Mouse (Mus musculus) liver, embryonic 13.5 days (tissue): ENCODE results near the gene Anapc15. TPM values are rescaled to one million over a fixed set of nuclear protein-coding genes. Genes with fewer than 3 reads are reported as not detected.

Source experiments
- ATAC-seq: fragments of 200-750 bp; cut with Nextera tagmentation; 2 replicates; pipeline ENCODE4 v1.8.0; 2017; ENCODE audit warnings: low read depth, mild to moderate bottlenecking, moderate number of reproducible peaks, moderate library complexity
- DNase-seq: peaks from one replicate; pipeline ENCODE4 v3.0.0; 2022
- H3K27ac ChIP-seq: fragments of 300-500 bp; sonication (generic); 2 replicates; pipeline ENCODE4 v1.5.1; 2015; ENCODE audit warnings: moderate library complexity, mild to moderate bottlenecking, inconsistent platforms
- H3K27me3 ChIP-seq: fragments of 300-500 bp; sonication (generic); 2 replicates; pipeline ENCODE4 v1.6.1; 2015; ENCODE audit warnings: mild to moderate bottlenecking, inconsistent platforms
- H3K36me3 ChIP-seq: fragments of 300-500 bp; sonication (generic); 2 replicates; pipeline ENCODE4 v1.6.1; 2015; ENCODE audit warnings: mild to moderate bottlenecking, inconsistent platforms
- H3K4me1 ChIP-seq: fragments of 300-500 bp; sonication (generic); replicated peaks from 2 replicates; pipeline ENCODE4 v1.6.1; 2015; ENCODE audit warnings: inconsistent platforms
- H3K4me2 ChIP-seq: fragments of 300-500 bp; sonication (generic); 2 replicates; pipeline ENCODE4 v1.6.1; 2015; ENCODE audit warnings: inconsistent platforms, mild to moderate bottlenecking, moderate library complexity
- H3K4me3 ChIP-seq: fragments of 300-500 bp; sonication (generic); replicated peaks from 2 replicates; pipeline ENCODE4 v1.5.1; 2015; ENCODE audit warnings: mild to moderate bottlenecking, inconsistent platforms
- H3K9ac ChIP-seq: fragments of 300-500 bp; sonication (generic); 2 replicates; pipeline ENCODE4 v1.6.1; 2015; ENCODE audit warnings: mild to moderate bottlenecking, inconsistent platforms
- H3K9me3 ChIP-seq: fragments of 300-500 bp; sonication (generic); replicated peaks from 2 replicates; pipeline ENCODE4 v1.6.1; 2016; ENCODE audit warnings: inconsistent platforms
- WGBS: fragments of 180-500 bp; shearing (Covaris S2); methylation state at CpG from one replicate; pipeline ENCODE4 v1.1.7; 2015; ENCODE audit not compliant: insufficient replicate concordance; 5-methylcytosine and 5-hydroxymethylcytosine counted together
- polyA plus RNA-seq: library from polyadenylated mRNA; unstranded; fragments of >200 nt; fragmentation: Nextera tagmentation; extraction: Ambion mirVana; gene quantifications from 2 replicates; pipeline ENCODE4 v1.2.1, GENCODE M21; 2015

Anapc15 gene
- polyA plus RNA-seq, 1 experiment from 2014 or later = 71.8 TPM

GRCm38 (mm10) chr7:101833352-101833751, 30.2 kb upstream of the Anapc15 start:
- no peak overlapping the region for H3K4me3 ChIP-seq
- peaks cover 43% of the 10 kb centered on the region for H3K36me3 ChIP-seq
- ATAC-seq = no peak
- H3K9me3 ChIP-seq = no peaks in the 10 kb centered on the region
- H3K4me2 ChIP-seq = no peak overlapping the region
- DNase-seq = no peak
- H3K4me1 ChIP-seq = peaks cover 18% of the 10 kb centered on the region
- H3K9ac ChIP-seq = no peak overlapping the region
- H3K27me3 ChIP-seq = peaks cover 36% of the 10 kb centered on the region
- H3K27ac ChIP-seq = no peak overlapping the region
- 60% methylated on average over 5 of the region's 5 CpGs for WGBS

DNA sequence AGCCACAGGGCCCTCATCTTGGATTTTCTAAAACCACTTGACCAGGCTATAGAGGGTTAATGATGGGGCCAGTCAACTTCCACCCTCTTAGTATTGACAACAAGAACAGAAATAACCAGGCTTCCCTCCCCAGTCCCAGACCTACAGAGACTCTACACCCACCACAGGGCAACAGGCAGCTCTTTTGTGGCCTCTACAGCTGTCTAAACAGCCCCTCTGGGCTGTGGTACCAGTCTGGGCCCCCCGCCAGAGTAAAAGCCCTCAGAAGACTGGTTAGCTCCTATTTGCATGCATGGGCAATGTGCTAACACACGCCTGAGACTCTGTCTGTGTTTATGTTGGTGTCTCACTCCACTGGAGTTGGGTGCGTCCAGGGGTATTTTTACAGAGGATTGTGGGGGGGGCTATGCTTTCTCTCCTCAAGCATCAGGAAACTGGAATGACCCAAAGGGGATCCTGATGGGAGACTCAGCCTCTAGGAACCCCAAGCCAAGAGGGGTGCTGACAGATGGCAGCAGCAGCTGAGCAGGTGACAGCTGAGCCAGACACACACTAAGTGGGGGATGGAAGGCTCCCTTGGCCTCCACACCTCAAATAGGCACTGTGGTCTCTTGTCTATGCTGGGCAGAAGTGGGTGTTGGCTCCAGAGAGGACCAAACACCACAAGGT, 29.5 kb upstream of the Anapc15 start:
- H3K36me3 ChIP-seq = peaks cover 38% of the 10 kb centered on the region
- H3K4me2 ChIP-seq = no peak overlapping the region
- H3K9ac ChIP-seq = no peak overlapping the region
- H3K9me3 ChIP-seq = no peaks in the 10 kb centered on the region
- H3K4me3 ChIP-seq = no peak overlapping the region
- no peak overlapping the region for H3K27ac ChIP-seq
- H3K27me3 ChIP-seq = peaks cover 43% of the 10 kb centered on the region
- WGBS = 63% methylated on average over 3 of the region's 3 CpGs
- H3K4me1 ChIP-seq = peaks cover 18% of the 10 kb centered on the region
- DNase-seq = no peak
- ATAC-seq = no peak

GRCm38 (mm10) chr7:101834903-101835302, 28.6 kb upstream of the Anapc15 start:
- Histone ChIP-seq H3K36me3 (peaks cover 30% of the 10 kb centered on the region), H3K4me1 (peaks cover 18% of the 10 kb centered on the region), H3K4me3 (no peak overlapping the region), H3K9ac (no peak overlapping the region), H3K27ac (no peak overlapping the region), H3K4me2 (peak overlapping the region; percentile 81; the same call in 1 of the 2 replicates), H3K9me3 (no peaks in the 10 kb centered on the region), H3K27me3 (peaks cover 51% of the 10 kb centered on the region)
- ATAC-seq = no peak
- WGBS = 71% methylated on average over 3 of the region's 3 CpGs
- DNase-seq = no peak

DNA sequence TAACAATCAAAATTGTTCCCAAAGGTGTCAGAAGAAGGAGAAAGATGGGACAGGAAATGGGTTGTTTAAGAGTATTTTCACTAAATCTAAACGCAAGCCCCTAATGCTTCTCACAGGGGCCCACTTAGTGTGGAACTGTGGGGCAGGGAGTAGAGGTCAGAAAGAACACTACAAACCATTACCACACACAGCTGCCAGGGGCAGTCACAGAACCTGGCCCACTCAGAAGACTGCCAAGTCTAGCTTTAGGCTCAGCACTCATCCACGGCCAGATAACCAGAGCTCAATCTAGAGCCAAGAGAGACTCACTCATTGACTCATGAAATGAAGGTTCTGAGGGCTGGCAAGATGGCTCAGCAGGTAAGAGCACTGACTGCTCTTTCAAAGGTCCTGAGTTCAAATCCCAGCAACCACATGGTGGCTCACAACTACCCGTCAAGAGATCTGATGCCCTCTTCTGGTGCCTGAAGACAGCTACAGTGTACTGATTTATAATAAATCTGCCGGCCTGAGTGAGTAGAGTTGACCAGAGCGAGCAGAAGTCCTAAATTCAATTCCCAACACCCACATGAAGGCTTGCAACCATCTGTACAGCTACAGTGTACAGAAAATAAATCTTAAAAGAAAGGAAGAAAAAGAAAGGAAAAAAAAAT, 27.9 kb upstream of the Anapc15 start:
- Histone ChIP-seq H3K9me3 (no peaks in the 10 kb centered on the region), H3K4me1 (peaks cover 18% of the 10 kb centered on the region), H3K4me3 (peak overlapping the region; percentile 65), H3K27me3 (peaks cover 57% of the 10 kb centered on the region), H3K9ac (no peak overlapping the region), H3K36me3 (peaks cover 25% of the 10 kb centered on the region), H3K4me2 (peak overlapping the region; percentile 81), H3K27ac (no peak overlapping the region)
- no peak for DNase-seq
- WGBS = 44% methylated on average over 5 of the region's 5 CpGs
- no peak for ATAC-seq

GRCm38 (mm10) chr7:101836271-101837153, 27.0 kb upstream of the Anapc15 start:
- ATAC-seq = peak; percentile 28; the same call in 1 of the 2 replicates
- H3K9ac ChIP-seq = peak overlapping the region; percentile 74
- peaks cover 15% of the 10 kb centered on the region for H3K36me3 ChIP-seq
- under 1% methylated on average over 62 of the region's 63 CpGs for WGBS
- H3K27ac ChIP-seq = peak overlapping the region; percentile 63; the same call in 1 of the 2 replicates
- peak overlapping the region; percentile 65 for H3K4me3 ChIP-seq
- peaks cover 18% of the 10 kb centered on the region for H3K4me1 ChIP-seq
- peak overlapping the region; percentile 81 for H3K4me2 ChIP-seq
- H3K27me3 ChIP-seq = peaks cover 61% of the 10 kb centered on the region
- DNase-seq = peak; percentile 25
- no peaks in the 10 kb centered on the region for H3K9me3 ChIP-seq

GRCm38 (mm10) chr7:101837154-101837605, 26.3 kb upstream of the Anapc15 start:
- Histone ChIP-seq H3K4me3 (peak overlapping the region; percentile 65), H3K4me1 (peaks cover 18% of the 10 kb centered on the region), H3K9ac (peak overlapping the region; percentile 74), H3K4me2 (peak overlapping the region; percentile 81), H3K27ac (peak overlapping the region; percentile 64; the same call in 1 of the 2 replicates), H3K9me3 (no peaks in the 10 kb centered on the region), H3K27me3 (peaks cover 61% of the 10 kb centered on the region), H3K36me3 (peaks cover 9% of the 10 kb centered on the region)
- under 1% methylated on average over 20 of the region's 20 CpGs for WGBS
- peak; percentile 29 for DNase-seq
- no peak for ATAC-seq

GRCm38 (mm10) chr7:101837606-101838471, 25.7 kb upstream of the Anapc15 start, which contains the start of gene Inppl1:
Inppl1 (minus strand) TSS chr7:101838229.
- Histone ChIP-seq H3K9ac (peak within 1 kb of the TSS; percentile 74), H3K4me3 (peak within 1 kb of the TSS; percentile 65), H3K4me2 (peak within 1 kb of the TSS; percentile 81), H3K27ac (peak within 1 kb of the TSS; percentile 64), H3K4me1 (peaks cover 18% of the 10 kb centered on the region), H3K9me3 (no peaks in the 10 kb centered on the region), H3K27me3 (peaks cover 61% of the 10 kb centered on the region), H3K36me3 (peaks cover 2% of the 10 kb centered on the region; the same call in 1 of the 2 replicates)
- ATAC-seq = peak; percentile 45
- DNase-seq = peak; percentile 44
- WGBS = 1% methylated on average over 64 of the region's 64 CpGs

DNA sequence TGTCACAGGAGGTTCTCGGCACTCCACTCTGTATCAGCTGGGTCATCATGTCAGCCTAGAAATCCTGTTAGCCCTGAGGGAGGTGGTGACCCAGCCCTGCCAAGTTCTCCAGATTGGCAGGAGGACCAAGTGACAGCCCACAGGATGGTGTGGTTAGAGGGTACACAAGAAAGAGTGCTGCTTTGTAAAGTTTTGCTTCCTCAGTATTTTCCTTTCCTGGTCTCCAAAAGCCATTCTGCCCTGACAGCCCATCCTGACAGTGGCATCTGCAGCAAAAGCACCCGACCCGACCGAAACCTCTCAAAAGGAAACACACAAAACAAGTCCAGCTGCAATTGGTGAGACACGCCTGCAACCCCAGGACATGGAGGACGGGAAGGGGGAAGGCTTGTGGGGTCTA, 19.3 kb upstream of the Anapc15 start:
- DNase-seq = no peak
- WGBS = 62% methylated on average over 6 of the region's 6 CpGs
- no peaks in the 10 kb centered on the region for H3K4me1 ChIP-seq
- H3K36me3 ChIP-seq = no peaks in the 10 kb centered on the region
- H3K27me3 ChIP-seq = peaks cover 17% of the 10 kb centered on the region
- no peaks in the 10 kb centered on the region for H3K9me3 ChIP-seq
- no peak for ATAC-seq
- no peak overlapping the region for H3K4me2 ChIP-seq
- no peak overlapping the region for H3K27ac ChIP-seq
- no peak overlapping the region for H3K4me3 ChIP-seq
- no peak overlapping the region for H3K9ac ChIP-seq

DNA sequence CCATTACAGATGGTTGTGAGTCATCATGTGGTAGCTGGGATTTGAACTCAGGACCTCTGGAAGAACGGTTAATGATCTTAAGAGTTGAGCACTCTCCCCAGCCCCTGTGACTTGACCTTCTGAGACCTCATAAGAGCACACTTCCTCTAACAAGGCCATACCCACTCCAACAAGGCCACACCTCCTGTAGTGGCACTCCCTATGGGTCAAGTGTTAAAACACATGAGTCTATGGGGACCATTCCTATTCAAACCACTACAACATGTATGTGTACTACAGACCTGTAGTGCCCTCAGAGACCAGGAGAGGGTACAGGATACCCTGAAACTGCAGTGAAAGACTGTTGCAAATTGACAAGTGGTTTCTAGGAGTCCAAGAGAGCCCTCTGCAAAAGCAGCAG, 15.6 kb upstream of the Anapc15 start:
- Histone ChIP-seq H3K4me3 (no peak overlapping the region), H3K9ac (no peak overlapping the region), H3K4me2 (no peak overlapping the region), H3K27ac (no peak overlapping the region), H3K4me1 (no peaks in the 10 kb centered on the region), H3K36me3 (no peaks in the 10 kb centered on the region), H3K27me3 (no peaks in the 10 kb centered on the region), H3K9me3 (no peaks in the 10 kb centered on the region)
- 77% methylated on average over 1 of the region's 1 CpGs for WGBS
- ATAC-seq (no peak), DNase-seq (no peak)

- ATAC-seq = no peak
- Histone ChIP-seq H3K9me3 (no peaks in the 10 kb centered on the region), H3K4me1 (no peaks in the 10 kb centered on the region), H3K4me2 (no peak overlapping the region), H3K27ac (no peak overlapping the region), H3K36me3 (no peaks in the 10 kb centered on the region), H3K4me3 (no peak overlapping the region), H3K27me3 (no peaks in the 10 kb centered on the region), H3K9ac (no peak overlapping the region)
- no peak for DNase-seq
- 54% methylated on average over 6 of the region's 6 CpGs for WGBS
Observed at GRCm38 (mm10) chr7:101851689-101852088, 11.8 kb upstream of the Anapc15 start.
